Mouse (Mus musculus) intestine, embryonic 14.5 days (tissue): Measurements from ENCODE around the gene Ralgds. TPM values are rescaled to one million over a fixed set of nuclear protein-coding genes. Genes with fewer than 3 reads are reported as not detected.

Experiments used
- ATAC-seq: fragments of 200-750 bp; cut with Nextera tagmentation; replicated peaks from 2 replicates; pipeline ENCODE4 v1.8.0; 2017; ENCODE audit warnings: low read depth, moderate number of reproducible peaks, moderate TSS enrichment, moderate library complexity; ENCODE audit not compliant: low FRiP score, low TSS enrichment
- DNase-seq: peaks from one replicate; pipeline ENCODE4 v3.0.0-alpha.2; 2018; ENCODE audit warnings: low spot score
- H3K27ac ChIP-seq: fragments of 300-500 bp; sonication (generic); 2 replicates; pipeline ENCODE4 v1.5.1; 2014; ENCODE audit warnings: low read depth, mild to moderate bottlenecking, control low read depth
- H3K27me3 ChIP-seq: fragments of 300-500 bp; sonication (generic); replicated peaks from 2 replicates; pipeline ENCODE4 v1.6.1; 2014; ENCODE audit warnings: low read length, control low read depth; ENCODE audit not compliant: control insufficient read depth, insufficient read depth
- H3K36me3 ChIP-seq: fragments of 300-500 bp; sonication (generic); 2 replicates; pipeline ENCODE4 v1.6.1; 2014; ENCODE audit warnings: low read length, control low read depth; ENCODE audit not compliant: control insufficient read depth, insufficient read depth
- H3K4me1 ChIP-seq: fragments of 300-500 bp; sonication (generic); replicated peaks from 2 replicates; pipeline ENCODE4 v1.6.1; 2014; ENCODE audit warnings: low read length, control low read depth, mixed read lengths; ENCODE audit not compliant: control insufficient read depth, insufficient read depth
- H3K4me2 ChIP-seq: fragments of 300-500 bp; sonication (generic); 2 replicates; pipeline ENCODE4 v1.6.1; 2014; ENCODE audit warnings: low read length
- H3K4me3 ChIP-seq: fragments of 300-500 bp; sonication (generic); 2 replicates; pipeline ENCODE4 v1.5.1; 2014; ENCODE audit warnings: low read depth, low read length, control low read depth, mixed read lengths
- H3K9ac ChIP-seq: fragments of 300-500 bp; sonication (generic); 2 replicates; pipeline ENCODE4 v1.6.1; 2014; ENCODE audit warnings: mild to moderate bottlenecking, low read length
- H3K9me3 ChIP-seq: fragments of 300-500 bp; sonication (generic); 2 replicates; pipeline ENCODE4 v1.6.1; 2016; ENCODE audit warnings: low read length, control low read depth; ENCODE audit not compliant: control insufficient read depth
- WGBS: fragments of 180-500 bp; shearing (Covaris S2); extraction: QIAGEN DNeasy Blood & Tissue Kit; methylation state at CpG from one replicate; pipeline ENCODE4 v1.1.7; 2014; 5-methylcytosine and 5-hydroxymethylcytosine counted together
- polyA plus RNA-seq: library from polyadenylated mRNA; unstranded; fragments of >200 nt; fragmentation: Nextera tagmentation; extraction: Ambion mirVana; gene quantifications from 2 replicates; pipeline ENCODE4 v1.2.1, GENCODE M21; 2014

Ralgds gene
- polyA plus RNA-seq, 1 experiment from 2014 or later = 40.6 TPM

DNA sequence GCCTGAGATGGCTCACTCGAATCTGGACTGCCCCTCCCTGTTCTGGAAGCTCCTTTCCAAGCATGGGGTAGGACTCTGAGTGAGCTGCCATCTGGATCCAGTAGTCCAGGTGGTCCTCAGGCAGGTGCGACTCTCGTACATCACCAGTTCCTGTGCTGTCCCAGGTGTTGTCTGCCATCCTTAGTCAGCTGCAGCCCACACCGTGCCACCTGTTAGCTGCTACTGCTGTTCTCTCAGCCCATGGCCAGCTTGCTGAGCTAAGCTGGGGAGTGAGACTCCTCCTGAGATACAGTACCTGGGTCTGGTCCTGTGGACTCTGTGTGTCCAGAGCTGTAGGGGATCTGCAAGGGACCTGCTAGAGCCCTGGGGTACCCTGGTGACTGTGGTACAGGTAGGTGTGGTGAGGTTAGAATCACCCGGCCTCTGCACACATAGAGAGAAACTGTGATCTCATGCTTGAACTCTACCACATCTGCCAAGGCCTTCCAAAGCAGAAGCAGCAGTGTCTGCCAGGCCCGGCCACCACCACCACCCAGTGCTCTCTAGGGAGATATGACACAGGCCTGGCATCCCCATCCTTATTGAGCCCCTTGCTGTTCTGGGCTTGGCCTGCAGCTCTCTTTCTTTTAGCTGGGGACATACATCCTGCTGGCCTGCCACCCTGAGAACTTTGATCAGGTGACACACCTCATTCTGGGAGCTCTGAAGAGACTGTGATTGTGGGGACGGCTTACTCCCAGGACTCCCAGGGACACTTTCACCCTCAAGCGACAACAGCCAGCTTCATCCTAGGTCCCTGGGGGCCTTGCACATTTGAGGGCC, 25.3 kb downstream of the Ralgds start:
- H3K27me3 ChIP-seq = no peaks in the 10 kb centered on the region
- no peak overlapping the region for H3K4me3 ChIP-seq
- H3K36me3 ChIP-seq = peaks cover 16% of the 10 kb centered on the region
- H3K9ac ChIP-seq = no peak overlapping the region
- no peak for ATAC-seq
- DNase-seq = no peak
- H3K4me1 ChIP-seq = peaks cover 64% of the 10 kb centered on the region
- 78% methylated on average over 8 of the region's 8 CpGs for WGBS
- no peaks in the 10 kb centered on the region for H3K9me3 ChIP-seq
- peak overlapping the region; percentile 69 for H3K27ac ChIP-seq
- no peak overlapping the region for H3K4me2 ChIP-seq

DNA sequence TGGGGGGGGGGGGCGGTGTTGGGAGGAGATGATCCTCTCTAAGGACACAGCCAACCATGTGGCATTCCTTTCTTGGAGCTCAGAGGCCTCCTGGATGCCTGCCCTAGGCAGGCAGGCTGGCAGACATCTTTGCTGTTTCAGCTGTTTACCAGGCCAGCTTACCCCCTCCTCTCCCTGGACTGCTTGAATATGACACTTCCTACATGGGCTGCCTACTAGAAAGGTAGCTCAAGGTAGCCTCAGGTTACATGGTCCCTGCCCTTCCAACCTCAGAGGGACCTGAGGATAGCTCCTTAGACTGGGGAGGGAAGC, 25.8 kb downstream of the Ralgds start:
- Histone ChIP-seq H3K4me1 (peaks cover 62% of the 10 kb centered on the region), H3K27me3 (no peaks in the 10 kb centered on the region), H3K4me2 (no peak overlapping the region), H3K9me3 (no peaks in the 10 kb centered on the region), H3K9ac (no peak overlapping the region), H3K4me3 (no peak overlapping the region), H3K27ac (peak overlapping the region; percentile 69), H3K36me3 (peaks cover 20% of the 10 kb centered on the region)
- ATAC-seq = no peak
- WGBS = 75% methylated on average over 1 of the region's 1 CpGs
- DNase-seq = no peak

DNA sequence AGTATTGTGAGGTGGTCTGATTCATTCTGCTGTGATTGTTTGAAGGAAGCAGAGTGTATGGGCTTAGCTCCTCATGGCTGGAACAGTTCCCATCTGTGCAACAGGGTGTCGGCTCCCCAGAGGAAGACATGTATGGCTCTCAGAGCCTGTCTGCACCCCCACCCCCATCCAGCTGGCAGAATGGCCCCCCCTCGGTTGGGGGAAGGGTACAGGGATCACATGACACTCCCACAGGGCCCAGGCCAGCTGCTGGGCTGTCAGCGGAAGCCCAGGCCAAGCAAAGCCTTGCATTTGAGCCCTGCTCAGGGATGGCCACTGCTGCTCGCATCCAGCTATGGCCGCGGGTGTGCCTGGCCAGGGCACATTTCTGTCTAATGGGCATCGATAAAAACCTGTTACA, 26.3 kb downstream of the Ralgds start:
- peak; percentile 70 for DNase-seq
- H3K9me3 ChIP-seq = no peaks in the 10 kb centered on the region
- H3K36me3 ChIP-seq = peaks cover 24% of the 10 kb centered on the region
- WGBS = 44% methylated on average over 7 of the region's 7 CpGs
- no peak overlapping the region for H3K4me2 ChIP-seq
- peaks cover 57% of the 10 kb centered on the region for H3K4me1 ChIP-seq
- H3K27ac ChIP-seq = peak overlapping the region; percentile 69
- no peaks in the 10 kb centered on the region for H3K27me3 ChIP-seq
- H3K4me3 ChIP-seq = no peak overlapping the region
- H3K9ac ChIP-seq = no peak overlapping the region
- ATAC-seq = peak; percentile 38

DNA sequence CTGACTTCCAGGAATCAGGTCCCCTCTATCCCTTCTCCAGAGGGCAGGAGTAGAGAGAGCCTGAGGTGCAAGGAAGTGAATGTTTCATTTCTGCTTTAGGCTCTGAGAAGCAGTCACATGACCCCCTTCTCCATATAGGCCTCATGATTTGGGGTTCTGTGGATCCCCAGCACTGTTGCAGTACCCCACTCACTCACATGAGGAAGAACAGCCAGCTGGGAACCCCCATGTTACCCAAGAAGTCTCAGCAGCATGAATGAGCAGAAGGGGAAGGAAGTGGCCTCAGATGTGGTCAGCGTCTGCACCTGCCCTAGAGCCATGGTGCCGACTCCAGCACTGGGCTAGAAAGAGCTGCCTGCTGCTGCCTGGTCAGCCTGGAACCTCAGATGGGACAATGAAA, 27.0 kb downstream of the Ralgds start:
- H3K4me1 ChIP-seq = peaks cover 51% of the 10 kb centered on the region
- 84% methylated on average over 2 of the region's 2 CpGs for WGBS
- H3K27ac ChIP-seq = peak overlapping the region; percentile 69; the same call in 1 of the 2 replicates

DNA sequence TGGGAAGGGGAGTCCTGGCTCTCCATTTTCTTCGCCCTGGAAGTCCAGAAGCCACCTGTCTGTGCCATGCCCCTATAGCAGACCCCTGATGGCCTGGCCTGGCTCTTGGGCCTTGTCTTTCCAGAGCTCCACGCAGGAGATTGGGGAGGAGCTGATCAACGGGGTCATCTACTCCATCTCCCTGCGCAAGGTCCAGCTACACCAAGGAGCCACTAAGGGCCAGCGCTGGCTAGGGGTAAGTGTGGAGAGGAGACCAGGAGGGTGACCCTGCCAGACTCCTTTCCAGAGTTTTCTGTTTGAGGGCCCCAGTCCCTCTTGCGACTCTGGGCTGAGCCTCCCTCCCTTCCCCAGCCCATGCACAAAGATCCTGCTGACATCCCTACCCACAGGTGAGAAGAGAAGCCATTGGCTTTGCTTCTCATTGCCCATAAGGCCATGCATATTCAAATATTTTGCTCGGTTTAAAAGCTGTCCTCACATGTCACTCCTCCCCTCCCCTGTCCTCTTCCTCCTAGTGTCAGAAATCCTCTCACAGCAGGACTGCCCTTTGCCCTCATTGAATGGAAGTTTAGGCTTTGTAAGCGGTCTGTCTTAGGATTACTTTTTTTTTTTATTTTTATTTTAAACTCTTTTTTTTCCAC, 27.8 kb downstream of the Ralgds start:
- H3K4me1 ChIP-seq = peaks cover 44% of the 10 kb centered on the region
- no peak for DNase-seq
- no peaks in the 10 kb centered on the region for H3K27me3 ChIP-seq
- H3K4me2 ChIP-seq = no peak overlapping the region
- peaks cover 40% of the 10 kb centered on the region for H3K36me3 ChIP-seq
- 83% methylated on average over 8 of the region's 8 CpGs for WGBS
- ATAC-seq = no peak
- H3K9me3 ChIP-seq = no peaks in the 10 kb centered on the region
- no peak overlapping the region for H3K27ac ChIP-seq
- H3K9ac ChIP-seq = no peak overlapping the region
- H3K4me3 ChIP-seq = no peak overlapping the region

More for the DNA sequence above, 27.0 kb downstream of the Ralgds start:
- Histone ChIP-seq H3K36me3 (peaks cover 32% of the 10 kb centered on the region), H3K9me3 (no peaks in the 10 kb centered on the region), H3K27me3 (no peaks in the 10 kb centered on the region), H3K4me3 (no peak overlapping the region), H3K9ac (no peak overlapping the region), H3K4me2 (no peak overlapping the region)
- DNase-seq (no peak), ATAC-seq (no peak)

DNA sequence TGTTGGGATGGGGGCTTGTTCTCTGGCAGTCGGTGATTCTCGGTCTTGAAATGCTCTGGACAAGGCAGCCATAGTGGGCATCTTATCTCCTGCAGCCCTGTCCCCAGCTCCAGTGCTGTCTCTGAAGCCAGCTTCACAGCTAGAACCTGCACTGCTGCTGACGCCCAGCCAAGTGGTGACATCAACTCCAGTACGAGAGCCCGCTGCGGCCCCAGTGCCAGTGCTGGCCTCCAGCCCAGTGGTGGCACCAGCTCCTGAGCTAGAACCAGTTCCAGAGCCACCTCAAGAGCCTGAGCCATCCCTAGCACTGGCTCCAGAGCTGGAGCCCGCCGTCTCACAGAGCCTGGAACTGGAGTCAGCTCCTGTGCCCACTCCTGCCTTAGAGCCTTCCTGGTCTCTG, 31.0 kb downstream of the Ralgds start:
- H3K4me1 ChIP-seq = peaks cover 14% of the 10 kb centered on the region
- H3K4me2 ChIP-seq = no peak overlapping the region
- 90% methylated on average over 8 of the region's 8 CpGs for WGBS
- ATAC-seq (no peak), DNase-seq (no peak)
- H3K9ac ChIP-seq = no peak overlapping the region
- H3K9me3 ChIP-seq = no peaks in the 10 kb centered on the region
- peaks cover 61% of the 10 kb centered on the region for H3K36me3 ChIP-seq
- H3K4me3 ChIP-seq = no peak overlapping the region
- no peaks in the 10 kb centered on the region for H3K27me3 ChIP-seq
- no peak overlapping the region for H3K27ac ChIP-seq

DNA sequence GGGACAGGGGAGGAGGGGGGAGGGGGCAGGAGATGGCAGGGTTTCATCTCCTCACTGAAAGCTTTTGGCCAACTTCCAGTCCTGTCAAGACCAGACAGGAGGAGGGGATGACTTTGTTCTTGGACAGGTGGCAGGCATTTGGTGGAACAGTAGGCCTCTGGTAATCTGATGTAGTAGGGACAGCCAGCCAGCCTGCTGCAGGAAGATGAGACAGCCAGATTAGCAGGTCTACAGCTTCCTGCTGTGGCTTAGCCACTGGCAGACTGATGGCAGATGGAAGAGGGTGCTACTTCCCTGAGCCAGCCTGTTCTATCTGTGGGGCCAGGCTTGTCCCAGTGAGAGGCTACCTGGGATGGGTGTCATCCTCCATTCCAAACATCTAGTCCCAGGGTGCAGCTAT, 33.1 kb downstream of the Ralgds start:
- H3K9ac ChIP-seq = no peak overlapping the region
- no peak for ATAC-seq

DNA sequence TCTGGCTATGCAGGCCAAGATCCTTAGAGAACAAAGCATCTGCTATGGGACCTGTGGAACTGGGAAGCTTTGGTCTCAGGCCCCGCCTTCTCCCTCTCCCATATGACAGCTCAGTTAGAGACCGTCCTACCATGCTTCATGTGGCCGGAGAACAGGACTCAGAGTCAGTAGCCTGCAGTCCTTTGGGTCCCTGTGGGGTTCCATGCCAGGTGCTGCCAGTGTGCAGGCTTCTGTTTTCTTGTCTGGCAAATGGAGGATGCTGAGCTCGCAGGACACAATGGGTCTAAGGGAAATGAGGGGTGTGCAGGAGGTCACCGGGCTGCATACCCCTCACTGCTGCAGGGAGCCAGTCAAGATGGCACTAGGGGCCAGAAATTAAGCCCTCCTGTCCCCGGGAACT, 33.6 kb downstream of the Ralgds start:
- H3K27ac ChIP-seq = no peak overlapping the region
- DNase-seq (no peak), ATAC-seq (no peak)
- H3K9me3 ChIP-seq = no peaks in the 10 kb centered on the region
- peaks cover 87% of the 10 kb centered on the region for H3K36me3 ChIP-seq
- H3K27me3 ChIP-seq = no peaks in the 10 kb centered on the region
- H3K4me1 ChIP-seq = no peaks in the 10 kb centered on the region
- no peak overlapping the region for H3K4me3 ChIP-seq
- 81% methylated on average over 6 of the region's 6 CpGs for WGBS
- no peak overlapping the region for H3K9ac ChIP-seq
- no peak overlapping the region for H3K4me2 ChIP-seq

More for the DNA sequence above, 33.1 kb downstream of the Ralgds start:
- Histone ChIP-seq H3K4me2 (no peak overlapping the region), H3K27me3 (no peaks in the 10 kb centered on the region), H3K4me3 (no peak overlapping the region), H3K4me1 (no peaks in the 10 kb centered on the region), H3K9me3 (no peaks in the 10 kb centered on the region), H3K36me3 (peaks cover 82% of the 10 kb centered on the region), H3K27ac (no peak overlapping the region)
- no peak for DNase-seq
